Mouse (Mus musculus) lung, embryonic 14.5 days (tissue): ENCODE results near the gene E2f4. TPM values are rescaled to one million over a fixed set of nuclear protein-coding genes. Genes with fewer than 3 reads are reported as not detected.
A peak's percentile ranks its signal among the peaks of the same experiment; 100 is the strongest.

Experiments used
- ATAC-seq: fragments of 200-750 bp; cut with Nextera tagmentation; 2 replicates; pipeline ENCODE4 v1.8.0; 2017; ENCODE audit warnings: mild to moderate bottlenecking, moderate TSS enrichment, moderate library complexity; ENCODE audit not compliant: insufficient read depth
- DNase-seq: peaks from one replicate; pipeline ENCODE4 v3.0.0-alpha.2; 2015
- H3K27ac ChIP-seq: fragments of 300-500 bp; sonication (generic); 2 replicates; pipeline ENCODE4 v1.5.1; 2014; ENCODE audit warnings: low read depth, mild to moderate bottlenecking, moderate library complexity
- H3K27me3 ChIP-seq: fragments of 300-500 bp; sonication (generic); 2 replicates; pipeline ENCODE4 v1.6.1; 2014; ENCODE audit warnings: low read length, control low read depth; ENCODE audit not compliant: insufficient read depth
- H3K36me3 ChIP-seq: fragments of 300-500 bp; sonication (generic); 2 replicates; pipeline ENCODE4 v1.6.1; 2014; ENCODE audit warnings: control low read depth; ENCODE audit not compliant: insufficient read depth
- H3K4me1 ChIP-seq: fragments of 300-500 bp; sonication (generic); 2 replicates; pipeline ENCODE4 v1.6.1; 2014; ENCODE audit warnings: antibody characterized with exemption, control low read depth; ENCODE audit not compliant: insufficient read depth
- H3K4me2 ChIP-seq: fragments of 300-500 bp; sonication (generic); 2 replicates; pipeline ENCODE4 v1.6.1; 2014; ENCODE audit warnings: mild to moderate bottlenecking
- H3K4me3 ChIP-seq: fragments of 300-500 bp; sonication (generic); 2 replicates; pipeline ENCODE4 v1.5.1; 2014; ENCODE audit warnings: low read depth, low read length
- H3K9ac ChIP-seq: fragments of 300-500 bp; sonication (generic); 2 replicates; pipeline ENCODE4 v1.6.1; 2014
- H3K9me3 ChIP-seq: fragments of 300-500 bp; sonication (generic); 2 replicates; pipeline ENCODE4 v1.6.1; 2016; ENCODE audit warnings: low read depth, low read length, control low read depth
- CTCF ChIP-seq: IDR thresholded peaks from 2 replicates; pipeline ENCODE4 v1.5.1; 2016; ENCODE audit warnings: antibody characterized with exemption, low read depth
- WGBS: fragments of 180-500 bp; shearing (Covaris S2); extraction: QIAGEN DNeasy Blood & Tissue Kit; methylation state at CpG from one replicate; pipeline ENCODE4 v1.1.7; 2014; 5-methylcytosine and 5-hydroxymethylcytosine counted together
- polyA plus RNA-seq: library from polyadenylated mRNA; unstranded; fragments of >200 nt; fragmentation: Nextera tagmentation; extraction: Ambion mirVana; gene quantifications from 2 replicates; pipeline ENCODE4 v1.2.1, GENCODE M21; 2014

The E2f4 gene
- 102 and 112 TPM in 2 replicates for polyA plus RNA-seq

DNA sequence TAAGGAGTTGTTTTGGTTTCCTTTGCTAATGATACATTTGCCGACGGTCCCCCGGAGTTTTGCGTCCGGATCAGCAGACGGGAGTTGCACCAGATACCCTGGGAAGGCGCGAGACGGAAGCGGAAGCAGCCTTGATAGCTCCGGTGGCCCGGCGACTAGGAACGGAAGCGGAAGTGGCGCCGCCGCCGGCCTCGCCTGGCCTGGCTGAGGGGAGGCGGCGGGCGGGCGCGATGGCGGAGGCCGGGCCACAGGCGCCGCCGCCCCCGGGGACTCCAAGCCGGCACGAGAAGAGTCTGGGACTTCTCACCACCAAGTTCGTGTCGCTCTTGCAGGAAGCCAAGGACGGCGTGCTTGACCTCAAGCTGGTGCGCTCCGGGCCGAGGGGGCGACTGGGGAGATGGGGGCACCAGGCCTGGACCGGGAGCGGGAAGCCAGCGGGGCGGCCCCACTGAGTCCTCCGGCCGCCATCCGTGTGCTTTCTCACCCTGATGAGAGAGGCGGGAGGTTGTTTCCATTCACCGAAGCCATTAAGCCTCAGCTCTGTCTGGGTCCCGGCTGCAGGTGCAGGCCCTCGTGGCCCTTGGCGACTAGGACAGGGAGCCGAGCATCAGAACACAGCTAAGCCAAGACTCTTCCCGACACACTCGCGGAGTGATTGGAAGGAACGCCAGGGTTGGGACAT, at the start of gene E2f4:
Gene E2f4, plus strand, starts transcription at position 153 of the 682 bp plus-strand sequence.
- Histone ChIP-seq H3K4me1 (0 out of 2 replicates have a peak, but pooled peaks cover 6% of the 10 kb centered on the region), H3K27me3 (no peaks in the 10 kb centered on the region), H3K4me3 (peak within 1 kb of the TSS; percentile 97), H3K36me3 (peaks cover 41% of the 10 kb centered on the region), H3K9me3 (no peaks in the 10 kb centered on the region), H3K27ac (peak within 1 kb of the TSS; percentile 70), H3K4me2 (peak within 1 kb of the TSS; percentile 95), H3K9ac (peak within 1 kb of the TSS; percentile 89)
- peak; percentile 89 for ATAC-seq
- no peak for TF ChIP-seq CTCF
- DNase-seq: peak; percentile 96
- 1% methylated on average over 58 of the region's 58 CpGs for WGBS

GRCm38 (mm10) chr8:105251954-105252353, 45.5 kb upstream of the E2f4 start:
- no peak overlapping the region for H3K9ac ChIP-seq
- no peak overlapping the region for H3K27ac ChIP-seq
- no peaks in the 10 kb centered on the region for H3K27me3 ChIP-seq
- DNase-seq: no peak
- H3K4me1 ChIP-seq: peaks cover 2% of the 10 kb centered on the region; the same call in 1 of the 2 replicates
- no peak overlapping the region for H3K4me3 ChIP-seq
- WGBS: 83% methylated on average over 6 of the region's 6 CpGs
- peaks cover 65% of the 10 kb centered on the region for H3K36me3 ChIP-seq
- no peak overlapping the region for H3K4me2 ChIP-seq
- no peak for TF ChIP-seq CTCF
- ATAC-seq: no peak
- H3K9me3 ChIP-seq: no peaks in the 10 kb centered on the region

GRCm38 (mm10) chr8:105252680-105253537, 44.6 kb upstream of the E2f4 start:
- Histone ChIP-seq H3K27me3 (peaks cover 1% of the 10 kb centered on the region), H3K4me3 (peak overlapping the region; percentile 63; the same call in 1 of the 2 replicates), H3K36me3 (peaks cover 57% of the 10 kb centered on the region), H3K27ac (no peak overlapping the region), H3K4me1 (peaks cover 2% of the 10 kb centered on the region; the same call in 1 of the 2 replicates), H3K4me2 (peak overlapping the region; percentile 98), H3K9ac (no peak overlapping the region), H3K9me3 (no peaks in the 10 kb centered on the region)
- TF ChIP-seq CTCF: no peak
- no peak for ATAC-seq
- WGBS: 75% methylated on average over 10 of the region's 10 CpGs
- DNase-seq: no peak

- peaks cover 10% of the 10 kb centered on the region for H3K27me3 ChIP-seq
- peaks cover 49% of the 10 kb centered on the region for H3K36me3 ChIP-seq
- peaks cover 2% of the 10 kb centered on the region; the same call in 1 of the 2 replicates for H3K4me1 ChIP-seq
- H3K4me2 ChIP-seq: peak overlapping the region; percentile 98
- peak overlapping the region; percentile 63 for H3K4me3 ChIP-seq
- no peaks in the 10 kb centered on the region for H3K9me3 ChIP-seq
- WGBS: 36% methylated on average over 20 of the region's 20 CpGs
- H3K27ac ChIP-seq: peak overlapping the region; percentile 91; the same call in 1 of the 2 replicates
- TF ChIP-seq CTCF: no peak
- peak; percentile 14; the same call in 1 of the 2 replicates for ATAC-seq
- DNase-seq: no peak
- peak overlapping the region; percentile 74 for H3K9ac ChIP-seq
These were observed 43.7 kb upstream of the E2f4 start for GRCm38 (mm10) chr8:105253766-105254151.

- no peaks in the 10 kb centered on the region for H3K9me3 ChIP-seq
- under 1% methylated on average over 74 of the region's 74 CpGs for WGBS
- peak overlapping the region; percentile 74 for H3K9ac ChIP-seq
- peak overlapping the region; percentile 63 for H3K4me3 ChIP-seq
- peak overlapping the region; percentile 91 for H3K27ac ChIP-seq
- H3K36me3 ChIP-seq: peaks cover 43% of the 10 kb centered on the region
- peaks cover 6% of the 10 kb centered on the region; the same call in 1 of the 2 replicates for H3K4me1 ChIP-seq
- ATAC-seq: peak; percentile 91
- peak overlapping the region; percentile 98 for H3K4me2 ChIP-seq
- peak; percentile 96 for DNase-seq
- peak; percentile 84 for TF ChIP-seq CTCF
- peaks cover 16% of the 10 kb centered on the region for H3K27me3 ChIP-seq
These were observed 43.1 kb upstream of the E2f4 start for GRCm38 (mm10) chr8:105254152-105254965.

GRCm38 (mm10) chr8:105254966-105255350, 42.5 kb upstream of the E2f4 start, which contains the start of gene B3gnt9:
TSS of gene B3gnt9 (minus strand) at chr8:105255153.
- Histone ChIP-seq H3K27me3 (peaks cover 22% of the 10 kb centered on the region), H3K9ac (peak within 1 kb of the TSS; percentile 74), H3K36me3 (peaks cover 37% of the 10 kb centered on the region), H3K9me3 (no peaks in the 10 kb centered on the region), H3K4me3 (peak within 1 kb of the TSS; percentile 63), H3K27ac (peak within 1 kb of the TSS; percentile 91), H3K4me2 (peak within 1 kb of the TSS; percentile 98), H3K4me1 (peaks cover 10% of the 10 kb centered on the region; the same call in 1 of the 2 replicates)
- ATAC-seq (peak; percentile 85), DNase-seq (peak; percentile 89)
- 3% methylated on average over 14 of the region's 14 CpGs for WGBS
- peak; percentile 5; the same call in 1 of the 2 replicates for TF ChIP-seq CTCF
